Mouse (Mus musculus) gastrocnemius, postnatal 25 days (tissue): Measurements from ENCODE around the gene Ltb4r1. TPM values are rescaled to one million over a fixed set of nuclear protein-coding genes. Genes with fewer than 3 reads are reported as not detected.

Source experiments
- DNase-seq: peaks from one replicate; pipeline ENCODE4 v3.0.0; 2022
- total RNA-seq, 2 experiments: library from RNA; stranded (reverse); gene quantifications; 1 replicate in 1 of 2; 2 replicates in 1 of 2; pipeline ENCODE4 v1.2.3; 2021

Gene Ltb4r1
- total RNA-seq, 2 experiments from 2014 or later = not detected

DNA sequence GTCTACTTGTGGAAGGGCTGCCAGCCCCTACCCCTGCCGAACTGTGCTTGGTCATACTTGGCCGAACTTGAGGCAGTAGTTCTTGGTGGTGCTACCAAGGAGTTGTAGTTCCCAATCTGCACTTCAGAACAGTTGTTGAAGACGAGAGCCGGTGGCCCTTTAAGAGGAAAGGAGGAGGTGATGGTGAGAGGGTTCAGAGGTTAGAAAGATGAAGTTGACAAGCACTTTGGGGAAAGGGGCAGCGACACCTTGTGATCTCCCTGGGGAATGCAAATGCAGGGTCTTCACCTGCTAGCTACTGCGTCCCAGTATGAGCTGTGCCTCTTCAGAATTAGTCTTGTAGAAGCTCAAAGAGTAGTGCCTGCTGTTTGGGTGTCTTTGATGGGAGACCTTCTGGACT is 19.4 kb downstream of the Ltb4r1 start:
- no peak for DNase-seq

DNA sequence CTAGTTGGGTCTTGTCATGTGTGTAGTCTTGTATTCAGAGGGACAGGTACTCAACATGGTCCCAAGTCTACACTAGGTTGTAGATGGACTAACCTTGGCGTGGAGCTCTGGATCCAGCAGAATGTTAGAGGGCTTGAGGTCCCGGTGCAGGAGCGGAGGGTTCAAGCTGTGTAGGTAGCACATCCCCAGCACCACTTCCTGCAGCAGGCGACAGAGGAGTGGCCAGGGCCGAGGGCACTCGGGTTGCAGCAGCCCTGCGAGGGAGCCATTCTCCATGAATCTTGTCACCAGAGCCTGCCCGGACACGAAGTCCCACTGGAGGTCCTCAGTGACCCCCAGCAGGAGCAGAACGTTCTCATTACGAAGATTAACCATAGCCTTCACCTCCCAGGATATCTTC is 22.0 kb downstream of the Ltb4r1 start:
- DNase-seq = peak; percentile 3

DNA sequence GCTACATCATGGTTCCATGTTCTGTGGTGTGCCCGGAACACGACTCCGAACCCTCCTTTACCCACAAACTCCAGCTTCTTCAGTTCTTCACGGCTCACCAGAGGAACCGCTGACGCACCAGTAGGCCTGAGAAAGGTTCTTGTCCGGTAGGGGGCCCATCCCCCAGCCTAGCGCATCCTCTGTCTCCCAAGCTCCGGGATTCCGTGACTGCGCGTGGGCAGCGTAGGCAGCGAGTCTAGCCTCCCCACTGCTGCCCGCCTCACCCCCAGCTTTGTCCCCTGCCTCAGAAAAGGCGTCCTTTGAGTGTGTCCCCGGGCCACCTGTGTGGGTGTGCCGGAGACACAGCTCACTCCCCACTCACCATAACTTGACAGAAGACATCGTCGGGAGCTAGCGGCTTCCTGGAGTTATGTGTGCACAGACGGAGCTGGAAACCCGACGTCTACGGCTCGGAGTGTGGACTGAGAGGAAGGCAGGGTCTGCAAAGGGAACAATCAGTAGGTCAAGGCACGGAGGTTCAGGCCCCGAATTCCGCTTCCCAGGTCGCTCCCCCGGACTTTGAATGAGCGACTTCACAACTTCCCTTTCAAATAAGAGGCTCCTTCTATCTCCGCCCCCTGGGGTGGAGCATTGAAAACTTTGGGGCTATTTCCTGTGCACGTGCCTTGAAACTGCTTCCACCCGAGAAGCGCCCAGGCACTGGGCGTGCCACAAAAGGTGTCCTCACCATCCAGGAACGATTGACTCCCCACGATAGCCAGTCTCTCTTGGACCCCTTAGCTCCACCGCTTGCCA is 22.7 kb downstream of the Ltb4r1 start, which contains the start of gene Ripk3:
Gene Ripk3, minus strand, starts transcription at position 610 of the 795 bp plus-strand sequence.
- peak; percentile 17 for DNase-seq

DNA sequence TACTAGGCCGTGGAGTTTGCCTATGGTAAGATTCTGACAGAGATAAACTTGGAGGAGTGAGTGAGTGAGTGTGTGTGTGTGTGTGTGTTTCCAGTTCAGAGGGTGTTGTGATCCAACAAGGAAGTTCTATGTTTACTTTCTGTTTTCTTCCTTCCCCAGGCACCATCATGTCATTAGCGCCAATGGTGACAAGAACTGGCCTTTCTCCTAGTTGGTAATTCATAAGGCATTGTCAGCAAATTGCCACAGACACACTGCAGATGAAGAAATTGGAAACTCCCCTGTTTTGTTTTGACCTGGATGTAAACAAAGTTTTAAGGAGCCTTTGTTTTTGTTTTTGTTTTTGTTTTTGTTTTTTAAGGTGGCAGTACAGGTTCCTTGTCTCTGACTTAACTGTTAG is 27.7 kb downstream of the Ltb4r1 start:
- DNase-seq = peak; percentile 1

DNA sequence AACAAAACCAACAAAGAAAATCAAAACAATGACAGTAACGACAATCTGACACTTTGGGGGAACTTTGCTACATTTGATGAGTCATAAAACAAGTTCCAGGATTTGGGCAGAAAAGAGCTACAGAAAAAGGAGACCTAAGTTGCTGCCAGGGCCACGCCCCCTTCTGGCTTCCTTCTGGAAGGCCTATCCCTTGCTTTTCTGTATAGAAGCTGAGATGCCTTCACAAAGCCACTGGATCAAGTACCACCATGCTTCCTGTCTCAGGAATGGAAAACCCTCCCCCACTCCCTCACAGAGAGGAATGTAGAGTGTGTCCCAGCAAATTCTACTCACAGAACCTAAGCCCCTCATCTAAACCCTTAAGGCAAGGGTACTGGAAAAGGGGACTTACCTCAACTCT is 28.2 kb downstream of the Ltb4r1 start:
- DNase-seq = peak; percentile 5

DNA sequence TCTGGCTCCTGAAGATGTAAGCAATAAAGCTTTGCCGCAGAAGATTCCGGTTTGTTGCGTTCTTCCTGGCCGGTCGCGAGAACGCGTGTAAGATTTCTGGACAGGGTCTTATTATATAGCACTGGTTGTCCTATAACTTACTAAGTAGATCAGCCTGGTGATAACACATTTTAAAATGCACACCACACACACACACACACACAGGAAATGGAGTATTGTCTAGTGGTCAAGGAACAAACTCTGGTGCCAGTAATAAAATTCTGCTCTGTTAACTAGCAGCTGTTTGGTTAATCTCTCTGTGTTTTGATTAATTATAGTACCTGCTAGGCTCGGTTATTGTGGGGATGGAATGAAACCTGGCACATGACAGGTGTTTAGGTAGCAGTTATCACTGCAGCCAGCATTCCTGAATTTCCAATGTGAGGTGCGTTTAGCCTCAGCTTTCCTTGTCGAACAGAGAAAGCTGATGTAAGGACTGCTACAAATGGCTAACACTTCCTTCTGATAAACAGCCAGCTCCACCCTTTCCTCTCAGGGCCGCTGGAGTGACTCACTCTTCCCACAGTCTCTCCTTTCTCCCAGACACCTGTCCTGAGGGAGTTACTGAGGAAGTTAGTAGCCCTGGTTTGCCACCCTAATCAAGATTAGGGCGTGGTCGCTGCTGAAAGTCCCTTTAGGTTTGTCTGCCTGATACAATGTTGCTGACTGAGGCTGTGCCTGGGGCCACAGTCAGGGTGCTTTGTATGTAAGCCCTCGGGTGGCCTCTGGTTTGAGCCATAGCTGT is 29.8 kb downstream of the Ltb4r1 start:
- DNase-seq = peak; percentile 20

DNA sequence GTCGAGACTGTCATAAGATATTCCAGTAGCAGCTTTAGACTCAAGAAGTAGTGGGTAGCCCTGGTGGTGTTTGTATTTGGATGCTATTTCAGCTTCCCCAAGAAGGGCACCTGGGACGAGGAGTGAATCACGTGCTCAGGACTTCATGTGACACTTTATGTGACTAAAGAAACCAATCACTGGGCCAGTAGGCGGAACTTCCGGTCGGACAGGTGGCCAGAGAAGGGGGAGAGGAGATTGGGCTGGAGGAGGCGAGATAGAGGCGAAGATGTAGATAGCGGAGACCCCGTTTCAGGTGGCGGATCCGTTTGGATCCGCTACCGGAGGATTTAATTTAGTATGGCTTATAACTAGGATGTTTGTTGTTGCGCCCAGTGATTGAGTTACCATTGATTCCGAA is 49.1 kb downstream of the Ltb4r1 start:
- DNase-seq = peak; percentile 55

DNA sequence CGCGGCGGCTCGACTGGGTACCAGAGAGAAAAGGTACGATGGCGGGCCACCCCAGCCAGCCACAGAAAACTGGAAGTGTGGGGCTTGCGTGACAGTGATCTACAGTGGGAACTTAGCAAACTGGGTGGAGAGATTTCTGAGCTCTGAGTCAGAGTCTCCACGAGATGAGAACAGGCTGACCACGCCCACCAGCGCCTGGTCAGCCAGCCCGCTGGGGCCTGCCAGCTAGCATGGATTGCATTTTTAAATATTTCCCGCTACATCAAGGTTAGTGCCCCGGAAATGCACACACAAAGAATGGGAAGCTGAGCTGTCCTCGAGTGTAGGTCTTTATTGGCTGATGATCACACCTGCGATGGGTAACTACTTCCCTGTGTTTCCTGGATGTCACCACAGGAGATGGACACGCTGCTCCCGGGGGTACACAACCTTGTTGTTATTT is 49.6 kb downstream of the Ltb4r1 start:
- DNase-seq = peak; percentile 55

Other genes starting within 250 kb of the Ltb4r1 start
- not detected for gene Nrl, start 241.0 kb upstream of the Ltb4r1 start, total RNA-seq
- gene Pck2, start 225.7 kb upstream of the Ltb4r1 start, total RNA-seq = 1 to 10 TPM; 4.7 to 6.9 TPM
- 100 to 1,000 TPM in 1 of 2 experiments, 10 to 100 TPM in 1; 97.3 to 105 TPM for gene Dcaf11, start 206.0 kb upstream of the Ltb4r1 start, total RNA-seq
- gene A730061H03Rik, start 205.6 kb upstream of the Ltb4r1 start, total RNA-seq = not detected
- gene Fitm1, start 190.3 kb upstream of the Ltb4r1 start, total RNA-seq = 100 to 1,000 TPM; 329 to 343 TPM
- gene Psme1, start 187.8 kb upstream of the Ltb4r1 start, total RNA-seq = 10 to 100 TPM; 66.4 to 67.6 TPM
- 10 to 100 TPM; 33.4 to 34.1 TPM for gene Emc9, start 180.7 kb upstream of the Ltb4r1 start, total RNA-seq
- gene Psme2, start 174.8 kb upstream of the Ltb4r1 start, total RNA-seq = 10 to 100 TPM; 42.9 to 58.4 TPM
- gene Rnf31, start 174.3 kb upstream of the Ltb4r1 start, total RNA-seq = 10 to 100 TPM; 11.1 to 20.7 TPM
- gene Irf9, start 162.4 kb upstream of the Ltb4r1 start, total RNA-seq = 1 to 10 TPM; 4.1 to 5.4 TPM
- gene Rec8, start 147.9 kb upstream of the Ltb4r1 start, total RNA-seq = under 1 TPM in 1 of 2 experiments, not detected in 1; 0.54 TPM
- gene Ipo4, start 130.0 kb upstream of the Ltb4r1 start, total RNA-seq = 10 to 100 TPM; 56.8 to 76.0 TPM
- 1 to 10 TPM in 1 of 2 experiments, under 1 TPM in 1; 0.72 to 1.2 TPM for gene Gm49378, start 128.1 kb upstream of the Ltb4r1 start, total RNA-seq
- 10 to 100 TPM; 15.8 to 17.6 TPM for gene Tm9sf1, start 122.2 kb upstream of the Ltb4r1 start, total RNA-seq
- gene Tssk4, start 115.8 kb upstream of the Ltb4r1 start, total RNA-seq = under 1 TPM in 1 of 2 experiments, not detected in 1; 0.24 TPM
- gene Mdp1, start 105.5 kb upstream of the Ltb4r1 start, total RNA-seq = 10 to 100 TPM; 15.0 to 17.3 TPM
- 1 to 10 TPM; 2.4 to 3.3 TPM for gene Gmpr2, start 94.0 kb upstream of the Ltb4r1 start, total RNA-seq
- 100 to 1,000 TPM; 180 to 191 TPM for gene Nedd8, start 93.8 kb upstream of the Ltb4r1 start, total RNA-seq
- 1 to 10 TPM; 7.5 to 8.2 TPM for gene Tinf2, start 84.1 kb upstream of the Ltb4r1 start, total RNA-seq
- not detected for gene Tgm1, start 52.0 kb upstream of the Ltb4r1 start, total RNA-seq
- 10 to 100 TPM; 10.3 TPM for gene Rabggta, start 43.7 kb upstream of the Ltb4r1 start, total RNA-seq
- gene Dhrs1, start 20.3 kb upstream of the Ltb4r1 start, total RNA-seq = 10 to 100 TPM; 29.4 to 32.7 TPM
- 10 to 100 TPM; 11.3 to 12.0 TPM for gene Nop9, start 20.3 kb upstream of the Ltb4r1 start, total RNA-seq
- gene Cideb, start 7.5 kb upstream of the Ltb4r1 start, total RNA-seq = not detected
- under 1 TPM in 1 of 2 experiments, not detected in 1; 0.10 TPM for gene Ltb4r2, start 4.5 kb upstream of the Ltb4r1 start, total RNA-seq
- 1 to 10 TPM; 6.4 to 6.5 TPM for gene Adcy4, start 18.1 kb downstream of the Ltb4r1 start, total RNA-seq
- gene Ripk3, start 22.9 kb downstream of the Ltb4r1 start, total RNA-seq = 1 to 10 TPM; 1.3 to 1.7 TPM
- 1 to 10 TPM; 3.2 to 5.9 TPM for gene Nfatc4, start 57.2 kb downstream of the Ltb4r1 start, total RNA-seq
- 1 to 10 TPM; 2.6 to 4.1 TPM for gene Nynrin, start 88.0 kb downstream of the Ltb4r1 start, total RNA-seq
- gene Cbln3, start 118.4 kb downstream of the Ltb4r1 start, total RNA-seq = not detected
- 1 to 10 TPM; 7.0 to 9.1 TPM for gene Khnyn, start 119.0 kb downstream of the Ltb4r1 start, total RNA-seq
- 10 to 100 TPM; 95.7 to 98.1 TPM for gene Sdr39u1, start 134.3 kb downstream of the Ltb4r1 start, total RNA-seq
- gene Cma1, start 178.7 kb downstream of the Ltb4r1 start, total RNA-seq = 1 to 10 TPM; 2.7 to 4.1 TPM
- gene Cma2, start 185.0 kb downstream of the Ltb4r1 start, total RNA-seq = not detected